Mouse (Mus musculus): ENCODE results near the gene Cyth1. TPM values are rescaled to one million over a fixed set of nuclear protein-coding genes. Genes with fewer than 3 reads are reported as not detected.

Cyth1 gene
- polyA plus RNA-seq, 1 experiment from 2014 or later, result 11.3 TPM

GRCm38 (mm10) chr11:118229941-118230340, 18.5 kb downstream of the Cyth1 start:
- Histone ChIP-seq H3K27me3 (ENCODE audit: low read depth, poor library complexity, severe bottlenecking) (no peaks in the 10 kb centered on the region), H3K36me3 (no peaks in the 10 kb centered on the region), H3K4me1 (peaks cover 10% of the 10 kb centered on the region; the same call in 1 of the 2 replicates), H3K4me3 (no peak overlapping the region), H3K27ac (replicated peaks) (no peak overlapping the region), H3K9me3 (replicated peaks) (no peaks in the 10 kb centered on the region)
- no peak for DNase-seq (ENCODE audit: low spot score)
- 91% methylated on average over 5 of the region's 5 CpGs for WGBS

DNA sequence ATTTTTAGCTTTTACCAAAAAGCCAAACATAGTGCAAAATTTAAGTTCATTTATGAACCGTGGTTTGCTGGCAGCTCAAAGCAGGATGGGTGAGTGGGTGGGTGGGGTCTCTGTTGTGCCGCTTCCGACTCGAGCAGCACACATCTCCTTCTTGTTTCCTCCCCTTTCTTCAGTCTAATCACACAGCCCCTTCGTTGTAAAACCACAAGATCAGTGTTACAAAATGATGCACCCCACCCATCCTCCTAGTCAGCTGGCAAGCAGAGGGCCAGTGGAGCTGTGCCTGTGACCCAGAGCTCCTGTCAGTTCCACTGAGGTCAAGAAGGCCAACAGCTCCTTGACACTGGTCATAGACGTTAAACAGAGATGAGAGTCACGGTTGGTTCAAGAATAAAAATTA, 20.7 kb downstream of the Cyth1 start:
- H3K4me3 ChIP-seq, result no peak overlapping the region
- H3K9me3 ChIP-seq (replicated peaks), result no peaks in the 10 kb centered on the region
- 86% methylated on average over 7 of the region's 7 CpGs for WGBS
- no peak for DNase-seq (ENCODE audit: low spot score)
- no peaks in the 10 kb centered on the region for H3K36me3 ChIP-seq
- no peak overlapping the region for H3K27ac ChIP-seq (replicated peaks)
- H3K27me3 ChIP-seq (ENCODE audit: low read depth, poor library complexity, severe bottlenecking), result no peaks in the 10 kb centered on the region
- peaks cover 15% of the 10 kb centered on the region for H3K4me1 ChIP-seq

GRCm38 (mm10) chr11:118226850-118227249, 21.5 kb downstream of the Cyth1 start:
- H3K4me1 ChIP-seq, result peaks cover 15% of the 10 kb centered on the region
- H3K27me3 ChIP-seq (ENCODE audit: low read depth, poor library complexity, severe bottlenecking), result no peaks in the 10 kb centered on the region
- H3K9me3 ChIP-seq (replicated peaks), result no peaks in the 10 kb centered on the region
- 96% methylated on average over 7 of the region's 7 CpGs for WGBS
- H3K4me3 ChIP-seq, result no peak overlapping the region
- H3K27ac ChIP-seq (replicated peaks), result 0 out of 2 replicates have a peak overlapping the region, but pooled peaks have one; percentile 4
- H3K36me3 ChIP-seq, result no peaks in the 10 kb centered on the region
- no peak for DNase-seq (ENCODE audit: low spot score)

GRCm38 (mm10) chr11:118225862-118226261, 22.5 kb downstream of the Cyth1 start:
- H3K27me3 ChIP-seq (ENCODE audit: low read depth, poor library complexity, severe bottlenecking), result no peaks in the 10 kb centered on the region
- H3K36me3 ChIP-seq, result no peaks in the 10 kb centered on the region
- no peak overlapping the region for H3K27ac ChIP-seq (replicated peaks)
- WGBS, result 67% methylated on average over 1 of the region's 1 CpGs
- H3K4me3 ChIP-seq, result no peak overlapping the region
- peaks cover 15% of the 10 kb centered on the region for H3K4me1 ChIP-seq
- no peaks in the 10 kb centered on the region for H3K9me3 ChIP-seq (replicated peaks)
- no peak for DNase-seq (ENCODE audit: low spot score)

GRCm38 (mm10) chr11:118225056-118225836, 23.1 kb downstream of the Cyth1 start:
- DNase-seq (ENCODE audit: low spot score), result no peak
- WGBS, result 78% methylated on average over 12 of the region's 12 CpGs
- H3K27ac ChIP-seq (replicated peaks), result no peak overlapping the region

GRCm38 (mm10) chr11:118223416-118224067, 24.9 kb downstream of the Cyth1 start:
- H3K36me3 ChIP-seq, result no peaks in the 10 kb centered on the region
- WGBS, result 84% methylated on average over 10 of the region's 10 CpGs

More at GRCm38 (mm10) chr11:118225056-118225836, 23.1 kb downstream of the Cyth1 start:
- no peaks in the 10 kb centered on the region for H3K27me3 ChIP-seq (ENCODE audit: low read depth, poor library complexity, severe bottlenecking)
- no peaks in the 10 kb centered on the region for H3K36me3 ChIP-seq
- peaks cover 15% of the 10 kb centered on the region for H3K4me1 ChIP-seq
- no peaks in the 10 kb centered on the region for H3K9me3 ChIP-seq (replicated peaks)
- H3K4me3 ChIP-seq, result no peak overlapping the region

GRCm38 (mm10) chr11:118222917-118223316, 25.5 kb downstream of the Cyth1 start:
- H3K36me3 ChIP-seq, result no peaks in the 10 kb centered on the region
- DNase-seq (ENCODE audit: low spot score), result no peak
- no peaks in the 10 kb centered on the region for H3K27me3 ChIP-seq (ENCODE audit: low read depth, poor library complexity, severe bottlenecking)
- peaks cover 15% of the 10 kb centered on the region for H3K4me1 ChIP-seq
- H3K9me3 ChIP-seq (replicated peaks), result no peaks in the 10 kb centered on the region
- H3K27ac ChIP-seq (replicated peaks), result no peak overlapping the region
- 85% methylated on average over 5 of the region's 5 CpGs for WGBS
- H3K4me3 ChIP-seq, result no peak overlapping the region

More at GRCm38 (mm10) chr11:118223416-118224067, 24.9 kb downstream of the Cyth1 start:
- Histone ChIP-seq H3K9me3 (replicated peaks) (no peaks in the 10 kb centered on the region), H3K27me3 (ENCODE audit: low read depth, poor library complexity, severe bottlenecking) (no peaks in the 10 kb centered on the region), H3K27ac (replicated peaks) (no peak overlapping the region), H3K4me3 (no peak overlapping the region), H3K4me1 (peaks cover 15% of the 10 kb centered on the region)
- no peak for DNase-seq (ENCODE audit: low spot score)

GRCm38 (mm10) chr11:118222351-118222885, 26.0 kb downstream of the Cyth1 start:
- Histone ChIP-seq H3K9me3 (replicated peaks) (no peaks in the 10 kb centered on the region), H3K27ac (replicated peaks) (no peak overlapping the region), H3K36me3 (no peaks in the 10 kb centered on the region), H3K4me1 (peaks cover 15% of the 10 kb centered on the region), H3K4me3 (no peak overlapping the region), H3K27me3 (ENCODE audit: low read depth, poor library complexity, severe bottlenecking) (no peaks in the 10 kb centered on the region)
- DNase-seq (ENCODE audit: low spot score), result no peak
- WGBS, result 78% methylated on average over 6 of the region's 6 CpGs

GRCm38 (mm10) chr11:118220561-118221262, 27.7 kb downstream of the Cyth1 start:
- 27% methylated on average over 7 of the region's 7 CpGs for WGBS
- no peak for DNase-seq (ENCODE audit: low spot score)
- H3K36me3 ChIP-seq, result no peaks in the 10 kb centered on the region
- no peaks in the 10 kb centered on the region for H3K27me3 ChIP-seq (ENCODE audit: low read depth, poor library complexity, severe bottlenecking)
- no peaks in the 10 kb centered on the region for H3K9me3 ChIP-seq (replicated peaks)
- H3K4me3 ChIP-seq, result no peak overlapping the region
- peaks cover 12% of the 10 kb centered on the region for H3K4me1 ChIP-seq
- no peak overlapping the region for H3K27ac ChIP-seq (replicated peaks)

DNA sequence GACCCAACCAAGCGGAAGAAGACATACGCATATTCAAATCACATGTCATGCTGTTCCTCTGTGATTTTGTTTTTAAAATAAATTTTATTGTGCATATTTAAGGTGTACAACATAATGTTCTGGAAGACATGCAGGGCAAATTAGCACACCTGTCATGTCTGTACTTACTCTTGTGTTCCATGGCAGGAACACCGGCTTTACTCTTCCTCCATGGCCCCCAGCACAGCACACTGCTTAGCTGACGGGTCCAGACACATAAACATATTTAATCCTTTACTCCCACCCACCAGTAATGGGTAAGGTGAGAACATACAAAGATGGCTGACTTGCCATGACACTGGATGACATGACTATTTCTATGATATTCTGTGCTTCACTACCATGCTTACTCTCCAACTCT, 29.3 kb downstream of the Cyth1 start:
- 94% methylated on average over 4 of the region's 4 CpGs for WGBS
- Histone ChIP-seq H3K4me1 (peaks cover 7% of the 10 kb centered on the region; the same call in 1 of the 2 replicates), H3K27me3 (ENCODE audit: low read depth, poor library complexity, severe bottlenecking) (no peaks in the 10 kb centered on the region), H3K9me3 (replicated peaks) (no peaks in the 10 kb centered on the region), H3K36me3 (no peaks in the 10 kb centered on the region), H3K27ac (replicated peaks) (no peak overlapping the region), H3K4me3 (no peak overlapping the region)
- no peak for DNase-seq (ENCODE audit: low spot score)

DNA sequence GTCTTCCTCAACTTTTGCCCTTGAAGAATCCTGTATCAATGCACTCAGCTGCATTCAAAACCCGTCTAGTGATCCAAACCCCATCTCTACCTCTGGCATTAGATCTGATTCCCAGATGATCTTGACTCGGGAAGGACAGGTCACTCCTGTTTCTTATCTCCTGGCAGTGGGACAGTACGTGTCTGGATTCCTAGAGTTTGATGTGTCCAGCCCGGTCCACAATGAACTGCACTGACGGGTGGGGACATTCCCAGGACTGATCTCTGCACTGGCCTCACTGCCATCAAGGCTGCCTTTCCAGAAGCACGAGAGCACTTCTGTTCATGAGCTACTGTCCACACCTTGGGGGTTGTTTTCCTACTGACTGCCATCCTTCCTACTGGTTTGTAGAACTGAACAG, 31.9 kb downstream of the Cyth1 start:
- H3K27me3 ChIP-seq (ENCODE audit: low read depth, poor library complexity, severe bottlenecking), result no peaks in the 10 kb centered on the region
- peaks cover 16% of the 10 kb centered on the region for H3K4me1 ChIP-seq
- 86% methylated on average over 6 of the region's 6 CpGs for WGBS
- H3K4me3 ChIP-seq, result no peak overlapping the region
- H3K9me3 ChIP-seq (replicated peaks), result no peaks in the 10 kb centered on the region
- H3K27ac ChIP-seq (replicated peaks), result no peak overlapping the region
- no peak for DNase-seq (ENCODE audit: low spot score)
- H3K36me3 ChIP-seq, result no peaks in the 10 kb centered on the region

DNA sequence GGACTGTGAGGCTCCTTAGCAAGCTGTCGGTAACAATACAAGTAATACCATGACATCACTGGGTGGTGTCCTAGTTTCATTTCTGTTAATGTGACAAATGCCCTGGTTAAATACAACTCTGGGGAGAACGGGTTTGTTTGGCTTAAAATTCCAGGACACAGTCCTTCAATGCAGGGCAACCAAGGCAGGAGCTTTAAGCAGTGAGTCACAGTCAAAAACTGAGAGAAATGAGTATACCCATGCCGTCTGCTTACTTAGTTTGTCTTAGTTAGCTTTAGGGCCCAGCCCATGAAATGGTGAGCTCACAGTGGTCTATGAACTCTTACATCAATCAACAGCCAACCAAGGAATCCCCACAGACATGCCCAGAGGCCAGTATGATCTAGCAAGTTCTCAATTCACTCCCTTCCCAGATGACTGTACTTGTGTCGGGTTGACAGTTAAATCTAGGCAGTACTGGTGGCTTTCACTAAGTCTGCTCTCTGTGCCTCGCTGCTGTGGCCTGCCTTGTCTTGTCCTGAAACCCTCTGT, 32.4 kb downstream of the Cyth1 start:
- Histone ChIP-seq H3K4me3 (no peak overlapping the region), H3K27me3 (ENCODE audit: low read depth, poor library complexity, severe bottlenecking) (no peaks in the 10 kb centered on the region), H3K27ac (replicated peaks) (no peak overlapping the region), H3K9me3 (replicated peaks) (no peaks in the 10 kb centered on the region), H3K36me3 (no peaks in the 10 kb centered on the region), H3K4me1 (peaks cover 21% of the 10 kb centered on the region)
- WGBS, result 84% methylated on average over 5 of the region's 5 CpGs
- DNase-seq (ENCODE audit: low spot score), result no peak
